7 mouse cellular contexts compared by ENCODE assay signal in the genomic region with DNA sequence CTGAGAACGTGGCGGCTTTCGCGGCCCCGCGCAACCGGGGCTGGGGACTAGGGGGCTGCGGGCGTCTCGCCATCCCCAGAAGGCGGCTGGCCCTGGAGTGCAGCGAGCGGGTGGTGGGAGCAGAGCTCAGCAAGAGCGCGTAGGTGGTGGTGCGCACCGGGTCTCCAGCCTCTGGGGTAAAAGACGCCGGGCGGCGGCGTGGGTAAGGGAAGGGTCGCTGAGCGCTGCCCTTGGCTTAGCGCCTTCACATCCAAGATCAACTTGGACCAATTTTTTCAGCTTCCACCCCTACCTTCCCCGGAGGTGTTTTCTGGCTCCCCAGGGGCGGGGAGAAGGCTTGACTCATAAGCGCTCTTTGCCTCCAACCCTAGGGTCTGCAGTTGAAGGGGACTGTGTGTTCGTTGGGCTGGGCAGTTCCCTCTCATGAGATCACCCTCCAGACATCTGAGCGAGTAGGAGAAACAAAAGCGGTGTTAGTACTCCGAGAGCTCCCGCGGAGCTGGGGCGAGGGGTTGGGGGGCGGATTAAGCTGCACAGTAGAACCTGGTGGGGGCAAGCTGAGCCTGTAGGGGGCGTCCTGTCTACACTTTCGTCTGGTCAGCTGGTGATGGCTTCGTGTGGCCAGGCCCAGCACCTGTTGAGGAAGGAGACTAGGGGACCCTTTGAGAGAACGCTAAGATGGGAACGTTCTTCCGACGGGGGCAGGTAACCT. TPM values are rescaled to one million over a fixed set of nuclear protein-coding genes. Genes with fewer than 3 reads are reported as not detected.
DNase-seq lines count a peak whose midpoint lies in the region; ATAC-seq lines count a peak whose summit lies in the region.

No protein-coding gene starts in this region.

- H3K36me3 ChIP-seq in embryonic facial prominence, embryonic 12.5 days, result no peaks in the 10 kb centered on the region
- H3K36me3 ChIP-seq in midbrain, embryonic 15.5 days (replicated peaks), result no peaks in the 10 kb centered on the region

- H3K4me1 ChIP-seq in embryonic facial prominence, embryonic 12.5 days, result peaks cover 7% of the 10 kb centered on the region
- peaks cover 42% of the 10 kb centered on the region for H3K4me1 ChIP-seq in midbrain, embryonic 15.5 days

- peak; percentile 43; the same call in 1 of the 2 replicates for ATAC-seq in embryonic facial prominence, embryonic 12.5 days (ENCODE audit: insufficient number of reproducible peaks, insufficient read depth, low FRiP score, low TSS enrichment)
- ATAC-seq in midbrain, embryonic 15.5 days (replicated peaks), result peak; percentile 31
- no peak for ATAC-seq in activated CD4-positive, CD25-positive, alpha-beta regulatory T cell, adult 4 months

- peak; percentile 28 for DNase-seq in urinary bladder, postnatal 25 days (ENCODE audit: low spot score)
- no peak for DNase-seq in urinary bladder, adult 2 months (ENCODE audit: low spot score)
- peak; percentile 57 to 64 for DNase-seq in heart, postnatal 14 days
- DNase-seq in left cerebral cortex, postnatal 25 days (ENCODE audit: low spot score in 2 of 2), result peak; percentile 69 to 70

- WGBS in embryonic facial prominence, embryonic 12.5 days, result 2% methylated on average over 43 of the region's 43 CpGs
- WGBS in midbrain, embryonic 15.5 days, result under 1% methylated on average over 43 of the region's 43 CpGs

- peak overlapping the region; percentile 90 for H3K4me2 ChIP-seq in embryonic facial prominence, embryonic 12.5 days (replicated peaks)
- peak overlapping the region; percentile 88 for H3K4me2 ChIP-seq in midbrain, embryonic 15.5 days

- peak overlapping the region; percentile 72 for H3K4me3 ChIP-seq in embryonic facial prominence, embryonic 12.5 days
- H3K4me3 ChIP-seq in midbrain, embryonic 15.5 days, result peak overlapping the region; percentile 66

- intact Hi-C loops in heart, postnatal 14 days (cut with DNase I), result loop anchor here (5.0 kb wide), 1 partner anchor 58 kb away; no protein-coding TSS in a partner anchor
- intact Hi-C loops in left cerebral cortex, postnatal 25 days (cut with DNase I), result loop anchor here (2.0 kb wide), 2 partner anchors 55 to 125 kb away; partner anchors contain the start of gene Erh

- peaks cover 39% of the 10 kb centered on the region for H3K27me3 ChIP-seq in embryonic facial prominence, embryonic 12.5 days
- H3K27me3 ChIP-seq in midbrain, embryonic 15.5 days (replicated peaks), result peaks cover 8% of the 10 kb centered on the region

- 0 out of 2 replicates have a peak overlapping the region, but pooled peaks have one; percentile 7 for H3K27ac ChIP-seq in embryonic facial prominence, embryonic 12.5 days
- H3K27ac ChIP-seq in midbrain, embryonic 15.5 days, result peak overlapping the region; percentile 91

- no peaks in the 10 kb centered on the region for H3K9me3 ChIP-seq in embryonic facial prominence, embryonic 12.5 days
- no peaks in the 10 kb centered on the region for H3K9me3 ChIP-seq in midbrain, embryonic 15.5 days

- H3K9ac ChIP-seq in embryonic facial prominence, embryonic 12.5 days, result peak overlapping the region; percentile 61
- peak overlapping the region; percentile 77 for H3K9ac ChIP-seq in midbrain, embryonic 15.5 days

RNA-seq across cellular contexts. Expression of gene Galnt16, which starts 1.7 kb away (rescaled TPM):
- 13.2 and 21.2 TPM in 2 replicates for polyA plus RNA-seq in urinary bladder, adult 2 months (2012; rRNA removed)
- polyA plus RNA-seq in embryonic facial prominence, embryonic 12.5 days (2016; fragmentation: Nextera tagmentation; extraction: Ambion mirVana), result 14.3 and 14.7 TPM in 2 replicates
- 1 to 10 TPM; 7.1 to 7.6 TPM for total RNA-seq in heart, postnatal 14 days (2021)
- 10 to 100 TPM; 79.8 to 83.1 TPM for total RNA-seq in left cerebral cortex, postnatal 25 days (2021)
- 39.5 and 42.4 TPM in 2 replicates for polyA plus RNA-seq in midbrain, embryonic 15.5 days (2015; fragmentation: Nextera tagmentation; extraction: Ambion mirVana)
- polyA plus RNA-seq in activated CD4-positive, CD25-positive, alpha-beta regulatory T cell, adult 4 months (2017; shearing (Covaris generic)), result not detected

RNA-seq across cellular contexts. Expression of gene Exd2, which starts 56.9 kb away (rescaled TPM):
- 25.8 and 27.3 TPM in 2 replicates for polyA plus RNA-seq in urinary bladder, adult 2 months (2012; rRNA removed)
- polyA plus RNA-seq in embryonic facial prominence, embryonic 12.5 days (2016; fragmentation: Nextera tagmentation; extraction: Ambion mirVana), result 37.7 and 38.5 TPM in 2 replicates
- 10 to 100 TPM; 11.2 to 12.7 TPM for total RNA-seq in heart, postnatal 14 days (2021)
- total RNA-seq in left cerebral cortex, postnatal 25 days (2021), result 100 to 1,000 TPM; 121 to 131 TPM
- 59.6 and 69.7 TPM in 2 replicates for polyA plus RNA-seq in midbrain, embryonic 15.5 days (2015; fragmentation: Nextera tagmentation; extraction: Ambion mirVana)
- polyA plus RNA-seq in activated CD4-positive, CD25-positive, alpha-beta regulatory T cell, adult 4 months (2017; shearing (Covaris generic)), result 10 to 100 TPM; 17.3 to 20.2 TPM

Comparison
In these comparisons a context has a peak if more than half of its experiments do, and no peak if none do; other contexts are left out.
1. RNA of gene Galnt16, which starts 1.7 kb away (polyA plus RNA-seq): 39.5 to 42.4 TPM in midbrain, embryonic 15.5 days, 14.3 to 14.7 TPM in embryonic facial prominence, embryonic 12.5 days and 13.2 to 21.2 TPM in urinary bladder, adult 2 months; not detected in activated CD4-positive, CD25-positive, alpha-beta regulatory T cell, adult 4 months; every median in the first group is over 10 times any median in the second.